Mouse (Mus musculus) cortical plate, adult 2 months (tissue): ENCODE results near the gene Asic2. TPM values are rescaled to one million over a fixed set of nuclear protein-coding genes. Genes with fewer than 3 reads are reported as not detected.
"Not testable (repeated sequence)": the region's sequence is repeated elsewhere in the genome, so short reads cannot be mapped to it uniquely, and the experiment has no call there.

Experiments used
- H3K27ac ChIP-seq: fragments of 200-500 bp; 2 replicates; pipeline ENCODE4 v1.5.1; 2012; ENCODE audit warnings: low read length, control low read depth, inconsistent platforms; ENCODE audit not compliant: insufficient read depth
- H3K4me1 ChIP-seq: fragments of 200-500 bp; 2 replicates; pipeline ENCODE4 v1.6.1; 2011; ENCODE audit warnings: low read length; ENCODE audit not compliant: control insufficient read depth, insufficient read depth
- H3K4me3 ChIP-seq: fragments of 200-500 bp; 2 replicates; pipeline ENCODE4 v1.5.1; 2011; ENCODE audit warnings: mild to moderate bottlenecking, low read length, control low read depth; ENCODE audit not compliant: insufficient read depth
- CTCF ChIP-seq: fragments of 200-500 bp; IDR thresholded peaks from 2 replicates; pipeline ENCODE4 v1.5.1; 2011; ENCODE audit warnings: mild to moderate bottlenecking, control low read depth, low read length; ENCODE audit not compliant: insufficient read depth; ENCODE audit errors: extremely low read depth
- POLR2A ChIP-seq: fragments of 200-500 bp; IDR thresholded peaks from 2 replicates; pipeline ENCODE4 v1.6.1; 2011; ENCODE audit warnings: mild to moderate bottlenecking, low read length, control low read depth; ENCODE audit not compliant: insufficient read depth; ENCODE audit errors: extremely low read depth
- polyA plus RNA-seq: library from polyadenylated mRNA; depleted of rRNA; stranded (reverse); fragments of >200 nt; gene quantifications from 2 replicates; pipeline ENCODE4 v1.2.3, GENCODE M21; 2012

Gene Asic2
- polyA plus RNA-seq, 1 experiment: 51.8 TPM

GRCm38 (mm10) chr11:81261259-81261658 is 707.0 kb downstream of the Asic2 start:
- Histone ChIP-seq H3K4me1 (no peaks in the 10 kb centered on the region; the same call in 1 of the 2 replicates), H3K4me3 (no peak overlapping the region), H3K27ac (no peak overlapping the region)
- TF ChIP-seq CTCF (no peak), POLR2A (no peak)

GRCm38 (mm10) chr11:81241183-81241582 is 727.1 kb downstream of the Asic2 start:
- H3K27ac ChIP-seq, H3K4me1 ChIP-seq, H3K4me3 ChIP-seq: not testable (repeated sequence)

GRCm38 (mm10) chr11:81239966-81240681 is 728.1 kb downstream of the Asic2 start:
- H3K4me1 ChIP-seq: no peaks in the 10 kb centered on the region
- no peak for TF ChIP-seq POLR2A
- peak; percentile 41 for TF ChIP-seq CTCF
- no peak overlapping the region for H3K4me3 ChIP-seq
- H3K27ac ChIP-seq: no peak overlapping the region

- no peaks in the 10 kb centered on the region for H3K4me1 ChIP-seq
- H3K27ac ChIP-seq: no peak overlapping the region
- H3K4me3 ChIP-seq: no peak overlapping the region
- TF ChIP-seq POLR2A (no peak), CTCF (no peak)
These were observed 729.2 kb downstream of the Asic2 start for GRCm38 (mm10) chr11:81239091-81239490.

GRCm38 (mm10) chr11:81236070-81236469 is 732.2 kb downstream of the Asic2 start:
- no peak for TF ChIP-seq POLR2A
- TF ChIP-seq CTCF: no peak
- H3K4me1 ChIP-seq: no peaks in the 10 kb centered on the region
- no peak overlapping the region for H3K27ac ChIP-seq
- H3K4me3 ChIP-seq: no peak overlapping the region

- no peak for TF ChIP-seq POLR2A
- no peak for TF ChIP-seq CTCF
- Histone ChIP-seq H3K4me1 (no peaks in the 10 kb centered on the region), H3K4me3 (no peak overlapping the region), H3K27ac (no peak overlapping the region)
These were observed 744.9 kb downstream of the Asic2 start for GRCm38 (mm10) chr11:81223361-81223760.

GRCm38 (mm10) chr11:81220786-81221185 is 747.5 kb downstream of the Asic2 start:
- TF ChIP-seq CTCF (no peak), POLR2A (no peak)
- no peak overlapping the region for H3K27ac ChIP-seq
- H3K4me1 ChIP-seq: no peaks in the 10 kb centered on the region
- no peak overlapping the region for H3K4me3 ChIP-seq

- no peak overlapping the region for H3K27ac ChIP-seq
- H3K4me1 ChIP-seq: no peaks in the 10 kb centered on the region
- H3K4me3 ChIP-seq: no peak overlapping the region
- no peak for TF ChIP-seq CTCF
- no peak for TF ChIP-seq POLR2A
These were observed 762.8 kb downstream of the Asic2 start for GRCm38 (mm10) chr11:81205471-81205870.

- no peaks in the 10 kb centered on the region for H3K4me1 ChIP-seq
- no peak for TF ChIP-seq POLR2A
- no peak for TF ChIP-seq CTCF
These were observed 765.7 kb downstream of the Asic2 start for GRCm38 (mm10) chr11:81202578-81202977.

GRCm38 (mm10) chr11:81193856-81194255 is 774.4 kb downstream of the Asic2 start:
- Histone ChIP-seq H3K4me3 (no peak overlapping the region), H3K4me1 (peaks cover 8% of the 10 kb centered on the region), H3K27ac (no peak overlapping the region)
- TF ChIP-seq CTCF (no peak), POLR2A (no peak)

More at GRCm38 (mm10) chr11:81202578-81202977, 765.7 kb downstream of the Asic2 start:
- Histone ChIP-seq H3K27ac (no peak overlapping the region), H3K4me3 (no peak overlapping the region)
